Mouse (Mus musculus) forebrain, embryonic 13.5 days (tissue): ENCODE measurements around the gene Krtap4-13. TPM values are rescaled to one million over a fixed set of nuclear protein-coding genes. Genes with fewer than 3 reads are reported as not detected.
"Not testable (repeated sequence)": the region's sequence is repeated elsewhere in the genome, so short reads cannot be mapped to it uniquely, and the experiment has no call there.

Experiments
- ATAC-seq: fragments of 200-750 bp; cut with Nextera tagmentation; 2 replicates; pipeline ENCODE4 v1.8.0; 2017
- H3K27ac ChIP-seq: fragments of 300-500 bp; sonication (generic); 2 replicates; pipeline ENCODE4 v1.5.1; 2015; ENCODE audit warnings: inconsistent platforms, mild to moderate bottlenecking, moderate library complexity
- H3K27me3 ChIP-seq: fragments of 300-500 bp; sonication (generic); 2 replicates; pipeline ENCODE4 v1.6.1; 2015; ENCODE audit warnings: mild to moderate bottlenecking, inconsistent platforms
- H3K36me3 ChIP-seq: fragments of 300-500 bp; sonication (generic); 2 replicates; pipeline ENCODE4 v1.6.1; 2015; ENCODE audit warnings: mild to moderate bottlenecking, inconsistent platforms; ENCODE audit not compliant: poor library complexity, severe bottlenecking
- H3K4me1 ChIP-seq: fragments of 300-500 bp; sonication (generic); 2 replicates; pipeline ENCODE4 v1.6.1; 2015; ENCODE audit warnings: inconsistent platforms
- H3K4me2 ChIP-seq: fragments of 300-500 bp; sonication (generic); 2 replicates; pipeline ENCODE4 v1.6.1; 2015; ENCODE audit warnings: inconsistent platforms, mild to moderate bottlenecking, moderate library complexity
- H3K4me3 ChIP-seq: fragments of 300-500 bp; sonication (generic); 2 replicates; pipeline ENCODE4 v1.5.1; 2015; ENCODE audit warnings: mild to moderate bottlenecking, inconsistent platforms
- H3K9ac ChIP-seq: fragments of 300-500 bp; sonication (generic); 2 replicates; pipeline ENCODE4 v1.6.1; 2015; ENCODE audit warnings: mild to moderate bottlenecking, inconsistent platforms
- H3K9me3 ChIP-seq: fragments of 300-500 bp; sonication (generic); replicated peaks from 2 replicates; pipeline ENCODE4 v1.6.1; 2016; ENCODE audit warnings: inconsistent platforms
- WGBS: fragments of 180-500 bp; shearing (Covaris S2); methylation state at CpG from one replicate; pipeline ENCODE4 v1.1.7; 2015; 5-methylcytosine and 5-hydroxymethylcytosine counted together
- polyA plus RNA-seq: library from polyadenylated mRNA; unstranded; fragments of >200 nt; fragmentation: Nextera tagmentation; extraction: Ambion mirVana; gene quantifications from 2 replicates; pipeline ENCODE4 v1.2.1, GENCODE M21; 2015

Krtap4-13 gene
- polyA plus RNA-seq = not detected in 2 replicates

GRCm38 (mm10) chr11:99809792-99810191 lies at the start of gene Krtap4-13:
TSS of gene Krtap4-13 (minus strand) at chr11:99809892.
- H3K4me2 ChIP-seq, H3K9me3 ChIP-seq, H3K36me3 ChIP-seq, H3K27me3 ChIP-seq, H3K9ac ChIP-seq, H3K4me1 ChIP-seq, H3K27ac ChIP-seq, H3K4me3 ChIP-seq, ATAC-seq: not testable (repeated sequence)

- H3K27me3 ChIP-seq = no peaks in the 10 kb centered on the region
- no peak overlapping the region for H3K27ac ChIP-seq
- no peaks in the 10 kb centered on the region for H3K36me3 ChIP-seq
- no peak overlapping the region for H3K4me3 ChIP-seq
- no peak overlapping the region for H3K4me2 ChIP-seq
- 0 out of 2 replicates have a peak, but pooled peaks cover 4% of the 10 kb centered on the region for H3K4me1 ChIP-seq
- H3K9me3 ChIP-seq = no peaks in the 10 kb centered on the region
- no peak overlapping the region for H3K9ac ChIP-seq
- no peak for ATAC-seq
- WGBS = 68% methylated on average over 2 of the region's 2 CpGs
These were observed 49.1 kb upstream of the Krtap4-13 start for GRCm38 (mm10) chr11:99858761-99859160.

- Histone ChIP-seq H3K9me3 (no peaks in the 10 kb centered on the region), H3K4me2 (no peak within 1 kb of the TSS), H3K9ac (no peak within 1 kb of the TSS), H3K4me3 (no peak within 1 kb of the TSS), H3K36me3 (no peaks in the 10 kb centered on the region), H3K27ac (no peak within 1 kb of the TSS), H3K4me1 (0 out of 2 replicates have a peak, but pooled peaks cover 4% of the 10 kb centered on the region), H3K27me3 (no peaks in the 10 kb centered on the region)
- ATAC-seq = no peak
- WGBS = 76% methylated on average over 2 of the region's 2 CpGs
These were observed 47.9 kb upstream of the Krtap4-13 start, which contains the start of gene Gm11568 for GRCm38 (mm10) chr11:99857617-99858016. TSS of gene Gm11568 (plus strand) at chr11:99857917.

GRCm38 (mm10) chr11:99854121-99854520 lies 44.4 kb upstream of the Krtap4-13 start:
- ATAC-seq = no peak
- H3K4me3 ChIP-seq = no peak overlapping the region
- 0 out of 2 replicates have a peak, but pooled peaks cover 4% of the 10 kb centered on the region for H3K4me1 ChIP-seq
- 69% methylated on average over 3 of the region's 3 CpGs for WGBS
- H3K9me3 ChIP-seq = no peaks in the 10 kb centered on the region; the same call in 1 of the 2 replicates
- H3K27me3 ChIP-seq = no peaks in the 10 kb centered on the region
- H3K27ac ChIP-seq = no peak overlapping the region
- no peaks in the 10 kb centered on the region for H3K36me3 ChIP-seq
- no peak overlapping the region for H3K4me2 ChIP-seq
- no peak overlapping the region for H3K9ac ChIP-seq

- H3K27me3 ChIP-seq = no peaks in the 10 kb centered on the region
- H3K4me2 ChIP-seq = no peak within 1 kb of the TSS
- no peak within 1 kb of the TSS for H3K4me3 ChIP-seq
- H3K4me1 ChIP-seq = 0 out of 2 replicates have a peak, but pooled peaks cover 4% of the 10 kb centered on the region
- no peaks in the 10 kb centered on the region for H3K36me3 ChIP-seq
- H3K9ac ChIP-seq = no peak within 1 kb of the TSS
- ATAC-seq = no peak
- H3K27ac ChIP-seq = no peak within 1 kb of the TSS
- H3K9me3 ChIP-seq = no peaks in the 10 kb centered on the region; the same call in 1 of the 2 replicates
These were observed 41.8 kb upstream of the Krtap4-13 start, which contains the start of gene Krtap4-16 for GRCm38 (mm10) chr11:99851508-99851907. TSS of gene Krtap4-16 (minus strand) at chr11:99851608.

- no peak overlapping the region for H3K27ac ChIP-seq
- H3K9ac ChIP-seq = no peak overlapping the region
- ATAC-seq = no peak
- H3K27me3 ChIP-seq = no peaks in the 10 kb centered on the region
- no peak overlapping the region for H3K4me2 ChIP-seq
- H3K36me3 ChIP-seq = no peaks in the 10 kb centered on the region
- H3K4me3 ChIP-seq = no peak overlapping the region
- peaks cover 9% of the 10 kb centered on the region for H3K4me1 ChIP-seq
- no peaks in the 10 kb centered on the region; the same call in 1 of the 2 replicates for H3K9me3 ChIP-seq
- 76% methylated on average over 2 of the region's 2 CpGs for WGBS
These were observed 37.1 kb upstream of the Krtap4-13 start for GRCm38 (mm10) chr11:99846746-99847145.

GRCm38 (mm10) chr11:99842185-99842584 lies 32.5 kb upstream of the Krtap4-13 start:
- Histone ChIP-seq H3K4me2 (no peak overlapping the region), H3K9me3 (no peaks in the 10 kb centered on the region), H3K36me3 (no peaks in the 10 kb centered on the region), H3K4me1 (peaks cover 11% of the 10 kb centered on the region), H3K9ac (no peak overlapping the region), H3K4me3 (no peak overlapping the region), H3K27ac (no peak overlapping the region), H3K27me3 (no peaks in the 10 kb centered on the region)
- no peak for ATAC-seq
- WGBS = 17% methylated on average over 1 of the region's 1 CpGs

GRCm38 (mm10) chr11:99837966-99838365 lies 28.3 kb upstream of the Krtap4-13 start, which contains the start of gene 2300003K06Rik:
TSS of gene 2300003K06Rik (minus strand) at chr11:99838066.
- H3K4me1 ChIP-seq = peaks cover 11% of the 10 kb centered on the region
- no peaks in the 10 kb centered on the region for H3K27me3 ChIP-seq
- H3K4me2 ChIP-seq = no peak within 1 kb of the TSS
- WGBS = 83% methylated on average over 1 of the region's 1 CpGs
- no peak within 1 kb of the TSS for H3K9ac ChIP-seq
- no peaks in the 10 kb centered on the region for H3K9me3 ChIP-seq
- H3K36me3 ChIP-seq = no peaks in the 10 kb centered on the region
- H3K27ac ChIP-seq = no peak within 1 kb of the TSS
- no peak for ATAC-seq
- H3K4me3 ChIP-seq = no peak within 1 kb of the TSS

GRCm38 (mm10) chr11:99815566-99815965 lies 5.9 kb upstream of the Krtap4-13 start, which contains the start of gene Gm11564:
TSS of gene Gm11564 (minus strand) at chr11:99815666.
- H3K4me3 ChIP-seq, ATAC-seq, H3K9ac ChIP-seq, H3K9me3 ChIP-seq, H3K4me2 ChIP-seq, H3K36me3 ChIP-seq, H3K27me3 ChIP-seq, H3K4me1 ChIP-seq, H3K27ac ChIP-seq: not testable (repeated sequence)
- WGBS = 88% methylated on average over 2 of the region's 2 CpGs

- not testable (repeated sequence) for H3K9ac ChIP-seq, H3K4me3 ChIP-seq, ATAC-seq, H3K4me1 ChIP-seq, H3K27me3 ChIP-seq, H3K4me2 ChIP-seq, H3K36me3 ChIP-seq, H3K9me3 ChIP-seq, H3K27ac ChIP-seq
- no CpG with 5 or more reads among the region's 1 CpGs for WGBS
These were observed 5.3 kb downstream of the Krtap4-13 start, which contains the start of gene Gm11554 for GRCm38 (mm10) chr11:99804346-99804745. TSS of gene Gm11554 (minus strand) at chr11:99804446.

- not testable (repeated sequence) for H3K27ac ChIP-seq, H3K4me1 ChIP-seq, H3K4me2 ChIP-seq, H3K9ac ChIP-seq, H3K4me3 ChIP-seq, H3K9me3 ChIP-seq, ATAC-seq, H3K36me3 ChIP-seq, H3K27me3 ChIP-seq
- WGBS = no CpG with 5 or more reads among the region's 1 CpGs
These were observed 10.9 kb downstream of the Krtap4-13 start, which contains the start of gene Gm11569 for GRCm38 (mm10) chr11:99798832-99799231. TSS of gene Gm11569 (minus strand) at chr11:99798932.

- Histone ChIP-seq H3K36me3 (no peaks in the 10 kb centered on the region), H3K4me3 (no peak within 1 kb of the TSS), H3K9ac (no peak within 1 kb of the TSS), H3K4me1 (no peaks in the 10 kb centered on the region), H3K27ac (no peak within 1 kb of the TSS), H3K4me2 (no peak within 1 kb of the TSS), H3K27me3 (no peaks in the 10 kb centered on the region), H3K9me3 (no peaks in the 10 kb centered on the region)
- ATAC-seq = no peak
- 85% methylated on average over 2 of the region's 2 CpGs for WGBS
These were observed 16.3 kb downstream of the Krtap4-13 start, which contains the start of gene Gm11596 for GRCm38 (mm10) chr11:99793367-99793766. TSS of gene Gm11596 (minus strand) at chr11:99793467.

- not testable (repeated sequence) for H3K9me3 ChIP-seq, H3K4me3 ChIP-seq, H3K27ac ChIP-seq, H3K4me1 ChIP-seq, H3K36me3 ChIP-seq, ATAC-seq, H3K9ac ChIP-seq, H3K27me3 ChIP-seq, H3K4me2 ChIP-seq
These were observed 24.8 kb downstream of the Krtap4-13 start, which contains the start of gene Krtap4-9 for GRCm38 (mm10) chr11:99784900-99785299. TSS of gene Krtap4-9 (plus strand) at chr11:99785200.
